Mouse (Mus musculus): ENCODE measurements around the gene Wdfy1.

Gene Wdfy1

DNA sequence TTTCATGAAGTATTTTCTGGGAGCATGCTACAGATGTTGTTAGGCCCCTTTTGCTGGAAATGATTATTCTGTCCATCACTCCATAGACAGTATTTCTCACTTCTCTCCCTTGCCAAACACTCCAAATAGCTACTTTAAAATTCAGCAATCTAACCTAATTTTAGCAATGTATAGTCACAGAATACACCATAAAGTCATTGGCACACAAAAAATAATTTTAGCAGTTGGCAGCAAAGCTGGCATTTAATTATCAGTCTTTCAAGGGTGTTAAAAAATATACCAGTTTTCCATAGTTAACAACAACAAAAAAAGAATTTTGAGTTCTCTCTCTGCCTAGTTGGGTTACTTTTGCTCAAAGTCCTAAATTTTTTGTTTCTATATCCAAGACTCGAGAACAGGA, 118.5 kb downstream of the Wdfy1 start:
- no peak for DNase-seq (ENCODE audit: extremely low spot score)

DNA sequence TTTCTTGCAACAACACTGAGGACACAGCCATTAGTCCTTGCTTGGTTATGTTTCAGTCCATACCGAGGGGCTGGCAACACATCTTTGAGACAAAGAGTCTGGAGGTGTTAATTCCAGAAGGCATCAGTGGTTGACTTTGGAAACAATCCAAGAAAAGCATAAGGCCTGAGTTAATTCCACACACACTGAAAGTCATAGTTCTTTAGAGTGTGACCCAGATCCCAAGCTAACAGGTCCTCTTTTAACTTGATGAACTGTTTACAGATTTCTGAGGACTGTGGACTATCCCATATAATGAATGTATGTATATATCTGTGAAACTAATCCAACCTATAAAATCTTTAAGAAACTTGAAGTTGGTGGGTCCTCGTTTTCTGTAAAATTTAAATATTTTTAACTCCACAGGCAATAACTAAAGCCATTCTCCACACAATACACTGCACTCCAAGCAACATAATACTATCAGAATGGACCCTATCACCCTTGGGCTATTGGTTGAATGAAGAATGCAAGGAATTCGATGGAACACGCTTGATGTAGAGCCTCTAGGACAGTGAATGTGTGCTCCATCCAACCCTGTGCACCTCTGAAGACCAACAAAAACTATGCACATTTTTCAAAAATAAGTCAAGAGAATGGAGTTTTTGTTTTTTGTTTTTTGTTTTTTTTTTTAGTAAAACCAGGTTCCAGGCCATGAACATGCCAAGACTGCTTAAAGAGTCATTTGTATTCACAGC, 120.0 kb downstream of the Wdfy1 start:
- no peak for DNase-seq (ENCODE audit: extremely low spot score)

DNA sequence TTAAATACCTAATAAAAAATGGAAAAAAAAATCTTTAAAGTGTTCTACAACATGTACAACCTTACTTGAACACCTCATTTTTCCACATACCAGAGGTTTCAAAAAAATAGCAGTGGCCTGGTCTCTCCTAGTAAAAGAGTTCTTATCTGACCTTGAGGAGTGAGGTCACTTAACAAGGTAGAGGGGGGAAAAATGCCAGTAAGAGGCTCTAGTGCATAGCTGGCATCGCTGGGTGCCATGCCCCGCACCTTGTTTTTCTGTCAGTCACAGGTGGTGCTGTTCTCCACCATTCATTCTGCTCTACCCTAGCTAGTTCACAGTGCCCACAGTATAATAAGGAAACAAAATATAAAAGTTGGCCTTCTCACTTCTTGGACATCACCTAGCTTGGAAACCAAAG, 121.0 kb downstream of the Wdfy1 start:
- no peak for DNase-seq (ENCODE audit: extremely low spot score)
